Mouse (Mus musculus) intestine, embryonic 16.5 days (tissue): Measurements from ENCODE around the gene Stk19. TPM values are rescaled to one million over a fixed set of nuclear protein-coding genes. Genes with fewer than 3 reads are reported as not detected.

Source experiments
- ATAC-seq: fragments of 200-750 bp; cut with Nextera tagmentation; 2 replicates; pipeline ENCODE4 v1.8.0; 2017; ENCODE audit warnings: moderate TSS enrichment, moderate library complexity
- H3K27ac ChIP-seq: fragments of 300-500 bp; sonication (generic); 2 replicates; pipeline ENCODE4 v1.5.1; 2014; ENCODE audit warnings: mild to moderate bottlenecking, low read length
- H3K27me3 ChIP-seq: fragments of 300-500 bp; sonication (generic); replicated peaks from 2 replicates; pipeline ENCODE4 v1.6.1; 2014; ENCODE audit warnings: low read length, control low read depth, mixed read lengths; ENCODE audit not compliant: control insufficient read depth, insufficient read depth
- H3K36me3 ChIP-seq: fragments of 300-500 bp; sonication (generic); 2 replicates; pipeline ENCODE4 v1.6.1; 2014; ENCODE audit warnings: low read length, control low read depth; ENCODE audit not compliant: control insufficient read depth, insufficient read depth
- H3K4me1 ChIP-seq: fragments of 300-500 bp; sonication (generic); 2 replicates; pipeline ENCODE4 v1.6.1; 2014; ENCODE audit warnings: low read length, control low read depth, mixed read lengths; ENCODE audit not compliant: control insufficient read depth, insufficient read depth
- H3K4me2 ChIP-seq: fragments of 300-500 bp; sonication (generic); 2 replicates; pipeline ENCODE4 v1.6.1; 2014; ENCODE audit warnings: low read depth, low read length, control low read depth
- H3K4me3 ChIP-seq: fragments of 300-500 bp; sonication (generic); 2 replicates; pipeline ENCODE4 v1.5.1; 2014; ENCODE audit warnings: mild to moderate bottlenecking, low read length
- H3K9ac ChIP-seq: fragments of 300-500 bp; sonication (generic); 2 replicates; pipeline ENCODE4 v1.6.1; 2014; ENCODE audit warnings: low read depth, low read length
- H3K9me3 ChIP-seq: fragments of 300-500 bp; sonication (generic); 2 replicates; pipeline ENCODE4 v1.6.1; 2016; ENCODE audit warnings: low read length, control low read depth; ENCODE audit not compliant: control insufficient read depth
- WGBS: fragments of 180-500 bp; shearing (Covaris S2); extraction: QIAGEN DNeasy Blood & Tissue Kit; methylation state at CpG from one replicate; pipeline ENCODE4 v1.1.7; 2014; 5-methylcytosine and 5-hydroxymethylcytosine counted together
- microRNA-seq: library from miRNA; unstranded; fragments of <30 nt; microRNA quantifications from one replicate; pipeline ENCODE4, GENCODE M21; 2016
- polyA plus RNA-seq: library from polyadenylated mRNA; unstranded; fragments of >200 nt; fragmentation: Nextera tagmentation; extraction: Ambion mirVana; gene quantifications from 2 replicates; pipeline ENCODE4 v1.2.1, GENCODE M21; 2015

Gene Stk19
- polyA plus RNA-seq, 1 experiment from 2014 or later = 26.5 TPM

- Histone ChIP-seq H3K4me2 (no peak overlapping the region), H3K36me3 (no peaks in the 10 kb centered on the region), H3K9ac (no peak overlapping the region), H3K9me3 (no peaks in the 10 kb centered on the region), H3K27ac (no peak overlapping the region), H3K27me3 (no peaks in the 10 kb centered on the region), H3K4me3 (no peak overlapping the region), H3K4me1 (no peaks in the 10 kb centered on the region)
- WGBS = 65% methylated on average over 9 of the region's 9 CpGs
- no peak for ATAC-seq
Measured at GRCm38 (mm10) chr17:34795633-34796032, 41.1 kb downstream of the Stk19 start.

GRCm38 (mm10) chr17:34795016-34795415 is 41.7 kb downstream of the Stk19 start:
- Histone ChIP-seq H3K4me3 (no peak overlapping the region), H3K4me1 (no peaks in the 10 kb centered on the region), H3K27me3 (no peaks in the 10 kb centered on the region), H3K27ac (no peak overlapping the region), H3K9ac (no peak overlapping the region), H3K9me3 (no peaks in the 10 kb centered on the region), H3K36me3 (no peaks in the 10 kb centered on the region), H3K4me2 (no peak overlapping the region)
- no peak for ATAC-seq
- WGBS = 89% methylated on average over 10 of the region's 10 CpGs

- WGBS = 76% methylated on average over 9 of the region's 9 CpGs
- Histone ChIP-seq H3K27me3 (no peaks in the 10 kb centered on the region), H3K36me3 (no peaks in the 10 kb centered on the region), H3K4me3 (no peak overlapping the region), H3K9me3 (peaks cover 6% of the 10 kb centered on the region), H3K4me1 (no peaks in the 10 kb centered on the region), H3K4me2 (no peak overlapping the region), H3K27ac (no peak overlapping the region), H3K9ac (no peak overlapping the region)
- ATAC-seq = no peak
Measured at GRCm38 (mm10) chr17:34777680-34778325, 58.9 kb downstream of the Stk19 start.

Small RNA genes within 50 kb of the gene (microRNA-seq; reads per million reads assigned to microRNA genes)
- gene Mir6970 (0.68 reads per million), gene Mir6971 (2.7 reads per million, percentile 6 among the genes with 10 or more reads in this experiment), gene Mir6972 (not detected)

Other genes starting within 250 kb of the Stk19 start
- 12.0 and 12.5 TPM in 2 replicates for gene Gpsm3, start 247.1 kb downstream of the Stk19 start, polyA plus RNA-seq
- 5.6 and 6.9 TPM in 2 replicates for gene Pbx2, start 245.7 kb downstream of the Stk19 start, polyA plus RNA-seq
- gene Ager, start 239.1 kb downstream of the Stk19 start, polyA plus RNA-seq = 2.3 and 2.4 TPM in 2 replicates
- gene Rnf5, start 233.3 kb downstream of the Stk19 start, polyA plus RNA-seq = 190 and 197 TPM in 2 replicates
- gene Agpat1, start 232.7 kb downstream of the Stk19 start, polyA plus RNA-seq = 61.8 and 67.9 TPM in 2 replicates
- 4.0 and 4.6 TPM in 2 replicates for gene Egfl8, start 221.0 kb downstream of the Stk19 start, polyA plus RNA-seq
- 32.3 and 32.9 TPM in 2 replicates for gene Ppt2, start 208.4 kb downstream of the Stk19 start, polyA plus RNA-seq
- gene Prrt1, start 207.4 kb downstream of the Stk19 start, polyA plus RNA-seq = 0.32 and 0.47 TPM in 2 replicates
- gene Fkbpl, start 192.2 kb downstream of the Stk19 start, polyA plus RNA-seq = 10.2 and 14.4 TPM in 2 replicates
- 66.3 and 69.1 TPM in 2 replicates for gene Atf6b, start 189.8 kb downstream of the Stk19 start, polyA plus RNA-seq
- 1.1 TPM in 2 replicates for gene Tnxb, start 166.4 kb downstream of the Stk19 start, polyA plus RNA-seq
- 0.83 and 0.92 TPM in 2 replicates for gene C4b, start 93.1 kb downstream of the Stk19 start, polyA plus RNA-seq
- gene Cyp21a1, start 32.4 kb downstream of the Stk19 start, polyA plus RNA-seq = 0.06 and 15.4 TPM in 2 replicates
- gene Dxo, start 74 bp upstream of the Stk19 start, polyA plus RNA-seq = 53.6 and 59.0 TPM in 2 replicates
- gene Skiv2l, start 13.3 kb upstream of the Stk19 start, polyA plus RNA-seq = 39.2 and 44.9 TPM in 2 replicates
- gene Nelfe, start 13.4 kb upstream of the Stk19 start, polyA plus RNA-seq = 104 TPM in 2 replicates
- 95.8 and 107 TPM in 2 replicates for gene Cfb, start 25.6 kb upstream of the Stk19 start, polyA plus RNA-seq
- gene Zbtb12, start 42.5 kb upstream of the Stk19 start, polyA plus RNA-seq = 1.5 and 1.7 TPM in 2 replicates
- gene Gm20547, start 45.1 kb upstream of the Stk19 start, polyA plus RNA-seq = not detected in 2 replicates
- 26.5 and 36.0 TPM in 2 replicates for gene C2, start 61.3 kb upstream of the Stk19 start, polyA plus RNA-seq
- 59.8 and 61.9 TPM in 2 replicates for gene Ehmt2, start 61.5 kb upstream of the Stk19 start, polyA plus RNA-seq
- gene Slc44a4, start 77.5 kb upstream of the Stk19 start, polyA plus RNA-seq = 108 and 134 TPM in 2 replicates
- 226 and 301 TPM in 2 replicates for gene Neu1, start 94.3 kb upstream of the Stk19 start, polyA plus RNA-seq
- gene Hspa1b, start 122.3 kb upstream of the Stk19 start, polyA plus RNA-seq = 0.22 and 0.24 TPM in 2 replicates
- gene Gm20481, start 133.0 kb upstream of the Stk19 start, polyA plus RNA-seq = not detected in 2 replicates
- gene Hspa1a, start 135.2 kb upstream of the Stk19 start, polyA plus RNA-seq = 6.3 and 6.6 TPM in 2 replicates
- gene Hspa1l, start 135.8 kb upstream of the Stk19 start, polyA plus RNA-seq = 0.38 and 0.57 TPM in 2 replicates
- gene Lsm2, start 144.9 kb upstream of the Stk19 start, polyA plus RNA-seq = 159 and 181 TPM in 2 replicates
- 112 and 119 TPM in 2 replicates for gene Vars, start 164.0 kb upstream of the Stk19 start, polyA plus RNA-seq
- 0.18 and 0.27 TPM in 2 replicates for gene Vwa7, start 179.6 kb upstream of the Stk19 start, polyA plus RNA-seq
- 11.3 TPM in 2 replicates for gene Sapcd1, start 191.1 kb upstream of the Stk19 start, polyA plus RNA-seq
- 3.6 and 4.4 TPM in 2 replicates for gene Msh5, start 209.8 kb upstream of the Stk19 start, polyA plus RNA-seq
- gene Clic1, start 213.0 kb upstream of the Stk19 start, polyA plus RNA-seq = 405 and 416 TPM in 2 replicates
- 146 and 170 TPM in 2 replicates for gene Ddah2, start 222.1 kb upstream of the Stk19 start, polyA plus RNA-seq
- gene Ly6g6c, start 228.4 kb upstream of the Stk19 start, polyA plus RNA-seq = 0.24 TPM in 1 of 2 replicates, not detected in the other
- gene Mpig6b, start 229.2 kb upstream of the Stk19 start, polyA plus RNA-seq = 0.37 and 0.40 TPM in 2 replicates
- gene Ly6g6e, start 240.0 kb upstream of the Stk19 start, polyA plus RNA-seq = 3.4 and 3.8 TPM in 2 replicates
- gene Ly6g6d, start 241.1 kb upstream of the Stk19 start, polyA plus RNA-seq = 4.3 and 5.6 TPM in 2 replicates
- 0.16 and 0.23 TPM in 2 replicates for gene Ly6g6f, start 248.7 kb upstream of the Stk19 start, polyA plus RNA-seq